Mouse (Mus musculus): ENCODE data around the gene Ifih1.

- TF ChIP-seq POLR2A (IDR thresholded peaks at IDR 0.05; ENCODE audit: low read depth, low read length) (no peak), CTCF (IDR thresholded peaks at IDR 0.05; ENCODE audit: borderline replicate concordance, insufficient read depth, low read length) (no peak)
These were observed 15.6 kb downstream of the Ifih1 start for GRCm38 (mm10) chr2:62630446-62630845.

Measured in embryonic fibroblast, embryonic 13.5 days (primary cell).